Mouse (Mus musculus) hindbrain, embryonic 12.5 days (tissue): ENCODE data around the gene Aplp2. TPM values are rescaled to one million over a fixed set of nuclear protein-coding genes. Genes with fewer than 3 reads are reported as not detected.
"Not testable (repeated sequence)": the region's sequence is repeated elsewhere in the genome, so short reads cannot be mapped to it uniquely, and the experiment has no call there.

Experiments used
- ATAC-seq: fragments of 200-750 bp; cut with Nextera tagmentation; 2 replicates; pipeline ENCODE4 v1.8.0; 2017; ENCODE audit warnings: moderate TSS enrichment; ENCODE audit not compliant: low FRiP score
- H3K27ac ChIP-seq: fragments of 300-500 bp; sonication (generic); 2 replicates; pipeline ENCODE4 v1.5.1; 2016; ENCODE audit warnings: mild to moderate bottlenecking
- H3K27me3 ChIP-seq: fragments of 300-500 bp; sonication (generic); 2 replicates; pipeline ENCODE4 v1.6.1; 2016; ENCODE audit warnings: mild to moderate bottlenecking
- H3K36me3 ChIP-seq: fragments of 300-500 bp; sonication (generic); 2 replicates; pipeline ENCODE4 v1.6.1; 2016; ENCODE audit warnings: mild to moderate bottlenecking
- H3K4me1 ChIP-seq: fragments of 300-500 bp; sonication (generic); 2 replicates; pipeline ENCODE4 v1.6.1; 2016
- H3K4me2 ChIP-seq: fragments of 300-500 bp; sonication (generic); replicated peaks from 2 replicates; pipeline ENCODE4 v1.6.1; 2016; ENCODE audit warnings: mild to moderate bottlenecking
- H3K4me3 ChIP-seq: fragments of 300-500 bp; sonication (generic); 2 replicates; pipeline ENCODE4 v1.5.1; 2016; ENCODE audit warnings: mild to moderate bottlenecking
- H3K9ac ChIP-seq: fragments of 300-500 bp; sonication (generic); 2 replicates; pipeline ENCODE4 v1.6.1; 2016; ENCODE audit warnings: mild to moderate bottlenecking, moderate library complexity
- H3K9me3 ChIP-seq: fragments of 300-500 bp; sonication (generic); replicated peaks from 2 replicates; pipeline ENCODE4 v1.6.1; 2016; ENCODE audit warnings: mild to moderate bottlenecking
- WGBS: fragments of 180-500 bp; shearing (Covaris S2); methylation state at CpG from one replicate; pipeline ENCODE4 v1.1.7; 2016; 5-methylcytosine and 5-hydroxymethylcytosine counted together
- polyA plus RNA-seq: library from polyadenylated mRNA; unstranded; fragments of >200 nt; fragmentation: Nextera tagmentation; extraction: Ambion mirVana; gene quantifications from 2 replicates; pipeline ENCODE4 v1.2.1, GENCODE M21; 2016

The Aplp2 gene
- polyA plus RNA-seq, 1 experiment from 2014 or later, result 297 TPM

- 90% methylated on average over 13 of the region's 13 CpGs for WGBS
- Histone ChIP-seq H3K27me3 (no peaks in the 10 kb centered on the region), H3K27ac (no peak overlapping the region)
These were observed 44.3 kb downstream of the Aplp2 start for GRCm38 (mm10) chr9:31167305-31167704.

GRCm38 (mm10) chr9:31165505-31165904 is 46.1 kb downstream of the Aplp2 start:
- not testable (repeated sequence) for H3K4me3 ChIP-seq, H3K9me3 ChIP-seq, H3K4me2 ChIP-seq, H3K27me3 ChIP-seq, H3K27ac ChIP-seq, ATAC-seq, H3K9ac ChIP-seq, H3K4me1 ChIP-seq
- 85% methylated on average over 3 of the region's 3 CpGs for WGBS
- H3K36me3 ChIP-seq, result peaks cover 76% of the 10 kb centered on the region

More at GRCm38 (mm10) chr9:31167305-31167704, 44.3 kb downstream of the Aplp2 start:
- H3K36me3 ChIP-seq, result peaks cover 65% of the 10 kb centered on the region
- H3K9ac ChIP-seq, result no peak overlapping the region
- no peaks in the 10 kb centered on the region for H3K4me1 ChIP-seq
- H3K4me3 ChIP-seq, result no peak overlapping the region
- H3K4me2 ChIP-seq, result no peak overlapping the region
- H3K9me3 ChIP-seq, result no peaks in the 10 kb centered on the region
- ATAC-seq, result no peak

GRCm38 (mm10) chr9:31163327-31163726 is 48.3 kb downstream of the Aplp2 start:
- Histone ChIP-seq H3K4me3 (no peak overlapping the region), H3K9ac (no peak overlapping the region), H3K36me3 (peaks cover 83% of the 10 kb centered on the region), H3K4me1 (no peaks in the 10 kb centered on the region), H3K9me3 (no peaks in the 10 kb centered on the region), H3K27me3 (no peaks in the 10 kb centered on the region), H3K4me2 (no peak overlapping the region), H3K27ac (no peak overlapping the region)
- 97% methylated on average over 1 of the region's 1 CpGs for WGBS
- ATAC-seq, result no peak

GRCm38 (mm10) chr9:31162911-31163310 is 48.7 kb downstream of the Aplp2 start:
- no peaks in the 10 kb centered on the region for H3K9me3 ChIP-seq
- H3K27me3 ChIP-seq, result no peaks in the 10 kb centered on the region
- 90% methylated on average over 1 of the region's 1 CpGs for WGBS
- no peaks in the 10 kb centered on the region for H3K4me1 ChIP-seq
- ATAC-seq, result no peak
- no peak overlapping the region for H3K4me3 ChIP-seq
- no peak overlapping the region for H3K9ac ChIP-seq
- no peak overlapping the region for H3K27ac ChIP-seq
- peaks cover 83% of the 10 kb centered on the region for H3K36me3 ChIP-seq
- H3K4me2 ChIP-seq, result no peak overlapping the region

GRCm38 (mm10) chr9:31159910-31160309 is 51.7 kb downstream of the Aplp2 start:
- no peaks in the 10 kb centered on the region for H3K4me1 ChIP-seq
- WGBS, result 84% methylated on average over 4 of the region's 4 CpGs
- H3K9ac ChIP-seq, result no peak overlapping the region
- H3K9me3 ChIP-seq, result no peaks in the 10 kb centered on the region
- peaks cover 89% of the 10 kb centered on the region for H3K36me3 ChIP-seq
- no peak overlapping the region for H3K27ac ChIP-seq
- no peaks in the 10 kb centered on the region for H3K27me3 ChIP-seq
- no peak overlapping the region for H3K4me2 ChIP-seq
- no peak for ATAC-seq
- H3K4me3 ChIP-seq, result no peak overlapping the region

DNA sequence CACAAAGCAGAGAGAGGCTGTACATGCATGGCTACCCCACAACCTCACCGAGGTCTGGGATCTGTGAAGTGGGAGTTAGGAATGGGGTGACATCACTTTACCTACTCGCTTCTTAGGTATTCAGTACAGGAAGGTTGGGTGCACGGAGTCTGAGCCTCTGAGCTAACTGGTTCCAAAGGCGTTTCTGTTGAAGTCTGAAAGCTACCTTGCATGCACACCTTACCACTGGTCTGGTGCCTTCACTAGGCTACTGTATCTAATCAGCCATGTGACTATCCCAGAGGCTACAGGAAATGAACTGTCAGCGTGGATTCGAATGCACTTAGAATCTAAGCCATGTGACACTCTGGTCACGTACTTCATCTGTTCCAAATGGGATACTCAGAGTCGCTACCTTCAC is 55.0 kb downstream of the Aplp2 start:
- Histone ChIP-seq H3K9me3 (no peaks in the 10 kb centered on the region), H3K36me3 (peaks cover 89% of the 10 kb centered on the region), H3K4me2 (no peak overlapping the region), H3K9ac (no peak overlapping the region), H3K4me3 (no peak overlapping the region), H3K4me1 (no peaks in the 10 kb centered on the region), H3K27me3 (no peaks in the 10 kb centered on the region), H3K27ac (no peak overlapping the region)
- ATAC-seq, result no peak
- 91% methylated on average over 8 of the region's 8 CpGs for WGBS

DNA sequence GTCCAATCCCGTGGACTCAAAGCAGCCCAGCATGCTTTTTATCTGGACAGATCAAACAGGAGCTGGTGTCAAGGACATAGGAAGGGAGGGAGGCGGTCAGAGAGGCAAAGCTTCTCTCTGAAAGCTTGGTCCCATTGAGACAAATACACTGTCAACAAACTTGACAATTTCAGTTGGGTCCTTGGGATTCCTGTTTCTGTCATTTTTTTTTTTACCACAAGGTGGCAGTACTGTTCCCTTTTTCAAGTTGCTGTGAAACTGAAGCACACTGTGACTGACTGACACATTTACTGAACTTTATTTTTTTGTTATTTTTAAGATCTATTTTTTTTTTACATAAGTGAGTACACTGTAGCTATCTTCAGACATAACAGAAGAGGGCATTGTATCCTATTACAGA is 60.6 kb downstream of the Aplp2 start:
- Histone ChIP-seq H3K27me3 (no peaks in the 10 kb centered on the region), H3K9ac (no peak overlapping the region), H3K27ac (no peak overlapping the region), H3K36me3 (peaks cover 75% of the 10 kb centered on the region), H3K4me3 (no peak overlapping the region), H3K9me3 (no peaks in the 10 kb centered on the region), H3K4me1 (no peaks in the 10 kb centered on the region), H3K4me2 (no peak overlapping the region)
- WGBS, result 85% methylated on average over 2 of the region's 2 CpGs
- ATAC-seq, result no peak

DNA sequence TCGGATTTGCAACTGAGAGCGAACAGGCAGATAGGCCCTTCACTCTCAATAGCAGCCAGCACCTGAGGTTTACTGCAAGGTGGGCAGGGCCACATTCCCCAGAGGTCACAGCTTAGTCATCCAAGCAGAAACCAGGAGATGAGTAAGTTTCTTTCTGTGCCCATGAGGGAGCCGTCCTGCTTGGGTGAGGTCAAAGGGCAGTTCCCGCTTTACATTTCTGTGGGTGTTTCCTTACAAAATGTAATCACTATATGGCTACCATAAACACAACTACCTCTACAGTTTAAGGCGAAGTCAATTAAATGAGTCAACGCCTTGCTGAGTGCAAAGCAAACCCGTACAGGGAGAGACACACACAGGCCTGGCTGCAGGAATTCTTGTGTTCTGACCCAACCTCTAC is 63.5 kb downstream of the Aplp2 start:
- Histone ChIP-seq H3K27me3 (no peaks in the 10 kb centered on the region), H3K9me3 (no peaks in the 10 kb centered on the region), H3K4me1 (no peaks in the 10 kb centered on the region), H3K4me3 (no peak overlapping the region), H3K4me2 (no peak overlapping the region), H3K36me3 (peaks cover 51% of the 10 kb centered on the region), H3K27ac (no peak overlapping the region), H3K9ac (no peak overlapping the region)
- no peak for ATAC-seq
- 83% methylated on average over 7 of the region's 7 CpGs for WGBS

DNA sequence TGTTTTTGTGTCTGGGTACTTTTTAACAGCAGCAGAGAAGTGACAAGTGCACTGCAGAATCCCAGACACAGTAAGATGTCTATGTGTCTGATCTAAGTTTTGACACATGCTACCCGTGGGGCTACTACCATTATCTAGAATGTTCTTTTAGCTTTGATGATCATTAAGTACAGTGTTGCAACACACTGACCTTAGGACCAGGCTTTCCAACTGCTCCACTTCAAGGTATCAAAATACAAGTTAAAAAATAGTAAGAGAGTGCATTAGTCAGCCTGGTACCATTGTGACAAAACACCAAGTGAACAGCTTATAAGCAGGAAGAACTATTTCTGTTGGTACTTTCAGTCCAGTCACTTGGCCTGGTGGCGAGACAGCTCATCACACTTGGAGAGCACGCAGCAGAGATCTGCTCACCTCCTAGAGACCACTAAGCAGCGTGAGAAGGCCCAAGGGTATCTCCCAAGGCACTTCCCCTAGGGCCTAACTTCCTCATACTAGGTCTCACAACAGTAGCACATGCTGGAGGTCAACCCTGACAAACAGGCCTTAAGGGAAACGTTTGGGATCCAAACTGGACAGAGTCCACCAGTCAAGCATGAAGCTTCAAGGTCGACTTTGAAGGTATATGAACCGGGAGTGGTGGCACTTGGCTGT is 66.2 kb downstream of the Aplp2 start:
- no peak overlapping the region for H3K4me3 ChIP-seq
- 86% methylated on average over 7 of the region's 7 CpGs for WGBS
- H3K4me1 ChIP-seq, result no peaks in the 10 kb centered on the region
- no peaks in the 10 kb centered on the region for H3K9me3 ChIP-seq
- no peaks in the 10 kb centered on the region for H3K27me3 ChIP-seq
- peaks cover 30% of the 10 kb centered on the region for H3K36me3 ChIP-seq
- no peak overlapping the region for H3K9ac ChIP-seq
- H3K4me2 ChIP-seq, result no peak overlapping the region
- H3K27ac ChIP-seq, result no peak overlapping the region
- ATAC-seq, result no peak

DNA sequence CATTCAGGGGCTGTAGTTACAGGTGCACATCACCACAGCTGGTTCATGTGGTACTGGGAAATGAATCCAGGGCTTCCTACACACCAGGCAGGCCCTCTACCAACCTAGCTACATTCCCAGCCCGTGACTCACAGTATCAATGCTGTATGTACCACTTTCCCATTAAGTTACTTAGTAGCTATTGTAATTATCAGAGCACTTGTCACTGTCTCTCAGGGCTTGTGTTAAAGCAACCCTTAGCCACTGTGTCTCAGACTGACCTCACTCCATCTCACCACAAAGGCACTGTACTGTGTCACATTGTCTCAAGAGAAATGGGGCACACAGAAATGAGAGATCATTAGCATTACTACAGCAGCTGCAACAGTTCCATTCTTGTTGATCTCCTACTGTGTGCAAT is 68.7 kb downstream of the Aplp2 start:
- Histone ChIP-seq H3K9me3 (no peaks in the 10 kb centered on the region), H3K4me3 (no peak overlapping the region), H3K27ac (no peak overlapping the region), H3K4me2 (no peak overlapping the region), H3K9ac (no peak overlapping the region), H3K27me3 (no peaks in the 10 kb centered on the region), H3K36me3 (0 out of 2 replicates have a peak, but pooled peaks cover 9% of the 10 kb centered on the region), H3K4me1 (no peaks in the 10 kb centered on the region)
- ATAC-seq, result no peak
- 68% methylated on average over 1 of the region's 1 CpGs for WGBS

DNA sequence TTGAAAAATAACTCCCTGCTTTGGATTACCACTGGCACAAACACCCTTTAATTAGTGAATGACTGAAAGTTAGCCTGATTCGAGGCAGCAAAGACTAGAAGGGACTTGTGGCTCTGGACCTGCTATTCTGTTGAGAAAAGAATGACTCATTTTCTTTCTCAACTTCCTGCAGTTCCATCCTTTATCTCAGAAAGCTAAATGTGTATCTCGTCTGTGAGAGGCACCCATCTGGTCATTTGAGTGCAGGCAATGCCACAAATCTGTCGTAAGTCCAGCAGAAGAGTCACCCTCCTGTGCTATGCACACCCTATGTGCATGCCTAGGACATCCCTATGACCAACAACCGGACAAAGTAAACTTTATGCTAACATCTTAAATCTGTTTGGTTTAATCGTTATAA is 78.5 kb downstream of the Aplp2 start:
- Histone ChIP-seq H3K27me3 (peaks cover 59% of the 10 kb centered on the region), H3K4me2 (no peak overlapping the region), H3K9me3 (no peaks in the 10 kb centered on the region), H3K4me3 (no peak overlapping the region), H3K36me3 (no peaks in the 10 kb centered on the region), H3K27ac (no peak overlapping the region), H3K4me1 (peaks cover 20% of the 10 kb centered on the region), H3K9ac (no peak overlapping the region)
- no peak for ATAC-seq
- 91% methylated on average over 5 of the region's 5 CpGs for WGBS

- peak within 1 kb of the TSS; percentile 46 for H3K4me3 ChIP-seq
- H3K4me1 ChIP-seq, result peaks cover 20% of the 10 kb centered on the region
- no peak within 1 kb of the TSS for H3K27ac ChIP-seq
- H3K27me3 ChIP-seq, result peaks cover 61% of the 10 kb centered on the region
- H3K9ac ChIP-seq, result peak within 1 kb of the TSS; percentile 53
- WGBS, result under 1% methylated on average over 74 of the region's 74 CpGs
- no peaks in the 10 kb centered on the region for H3K36me3 ChIP-seq
- H3K4me2 ChIP-seq, result peak within 1 kb of the TSS; percentile 92
- no peaks in the 10 kb centered on the region for H3K9me3 ChIP-seq
- 0 out of 2 replicates have a peak, but pooled peaks have one; percentile 52 for ATAC-seq
These were observed 80.2 kb downstream of the Aplp2 start, which contains the start of gene St14 for GRCm38 (mm10) chr9:31131205-31131968. Gene St14, minus strand, starts transcription at chr9:31131853.
